Mouse (Mus musculus): ENCODE data around the gene Mier1. TPM values are rescaled to one million over a fixed set of nuclear protein-coding genes. Genes with fewer than 3 reads are reported as not detected.

Mier1 gene
- total RNA-seq, 2 experiments from 2014 or later, result 21.8 to 22.3 TPM

Other genes starting within 250 kb of the Mier1 start
- gene Tctex1d1, start 135.8 kb upstream of the Mier1 start, total RNA-seq (2021), result not detected
- not detected for gene Insl5, start 87.5 kb upstream of the Mier1 start, total RNA-seq (2021)
- gene Wdr78, start 165 bp downstream of the Mier1 start, total RNA-seq (2021), result under 1 TPM; 0.74 to 0.86 TPM
- gene Slc35d1, start 100.8 kb downstream of the Mier1 start, total RNA-seq (2021), result 1 to 10 TPM; 3.2 to 5.0 TPM
- gene 4921539E11Rik, start 176.5 kb downstream of the Mier1 start, total RNA-seq (2021), result not detected
- gene Oma1, start 199.4 kb downstream of the Mier1 start, total RNA-seq (2021), result 10 to 100 TPM; 20.4 to 21.1 TPM